Mouse (Mus musculus): ENCODE measurements around the gene Hip1.
A peak's percentile ranks its signal among the peaks of the same experiment; 100 is the strongest.

Gene Hip1

DNA sequence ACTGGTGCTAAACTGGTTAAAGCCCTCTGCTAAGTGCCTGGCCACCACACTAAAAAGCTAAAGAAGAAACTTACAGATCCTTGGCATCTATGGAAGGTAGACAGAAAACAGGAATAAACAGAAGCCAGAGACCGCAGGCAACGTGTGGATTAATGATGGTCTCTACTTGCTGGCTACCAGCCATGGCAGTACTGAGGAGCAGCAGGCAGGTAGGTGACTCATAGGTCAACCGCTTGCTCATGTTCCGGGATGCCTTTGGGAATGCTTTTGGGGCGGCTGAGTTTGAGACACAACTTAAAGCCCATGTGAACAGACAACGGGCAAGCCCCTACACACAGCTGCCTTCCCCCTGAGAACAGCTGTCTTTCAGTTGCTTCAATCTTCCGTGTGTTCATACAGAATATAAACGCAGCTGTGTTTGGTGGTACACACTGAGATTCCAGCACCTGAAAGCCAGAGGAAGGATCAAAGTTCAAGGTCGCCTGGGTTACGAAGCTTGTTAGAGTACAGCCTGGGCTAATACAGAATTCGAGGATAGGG lies 13.5 kb downstream of the Hip1 start:
- DNase-seq (ENCODE audit: low read depth, low spot score) = no peak

DNA sequence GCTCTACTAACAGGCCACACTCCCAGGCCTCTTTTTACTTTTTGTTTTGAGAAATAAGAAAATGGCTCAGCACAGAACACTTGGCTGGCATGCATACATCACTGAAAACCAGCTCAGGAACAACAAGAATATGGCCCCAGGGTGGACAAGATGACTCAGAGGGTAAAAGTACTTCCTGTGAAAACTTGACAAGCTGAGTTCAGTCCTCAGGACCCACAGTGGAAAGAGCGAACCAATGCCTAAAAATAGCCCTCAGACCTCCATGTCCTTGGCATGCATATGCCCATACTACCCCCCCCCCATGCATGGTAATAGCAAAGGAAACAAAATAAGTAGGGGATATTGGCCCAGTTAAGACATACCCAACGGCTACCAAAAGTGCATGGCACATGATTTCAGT lies 15.0 kb downstream of the Hip1 start:
- no peak for DNase-seq (ENCODE audit: low read depth, low spot score)

DNA sequence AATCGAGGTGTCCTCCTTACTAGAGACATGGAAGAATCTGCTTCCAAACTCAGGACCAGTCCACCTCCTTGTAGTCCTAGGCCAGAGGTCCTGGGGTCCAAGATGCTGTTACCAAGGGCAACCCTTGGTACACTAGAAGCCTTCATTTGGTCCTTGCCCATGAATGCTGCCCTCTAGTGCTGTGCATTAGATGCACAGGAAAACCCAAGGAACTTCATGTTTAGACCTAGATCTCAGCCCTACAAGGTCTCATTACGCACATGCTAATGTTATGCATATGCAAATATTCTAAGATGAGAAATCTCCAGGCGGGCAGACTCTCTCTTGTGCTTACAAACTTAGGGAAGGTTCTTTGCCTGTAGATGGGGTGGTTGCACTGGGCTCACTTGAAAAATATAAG lies 15.6 kb downstream of the Hip1 start:
- peak; percentile 23 for DNase-seq (ENCODE audit: low read depth, low spot score)

DNA sequence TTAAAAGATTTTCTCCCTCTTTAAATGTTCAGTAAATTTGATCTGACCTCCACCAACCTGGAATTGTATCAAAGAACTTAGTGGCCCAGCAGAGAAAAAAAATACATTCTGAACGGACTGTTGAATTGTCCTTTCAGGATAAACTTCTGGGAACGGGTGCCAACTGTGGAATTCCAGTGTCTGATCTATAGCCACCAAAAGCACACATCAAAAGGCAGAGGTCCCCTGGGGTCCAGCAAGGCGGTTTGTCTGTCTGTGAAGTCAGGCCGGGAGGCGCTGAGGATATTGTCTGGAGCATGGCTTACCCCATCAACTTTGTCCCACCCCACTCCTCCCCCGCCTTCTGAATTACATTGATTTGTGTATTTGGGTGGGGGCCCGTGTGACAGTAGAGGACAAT lies 16.9 kb downstream of the Hip1 start:
- no peak for DNase-seq (ENCODE audit: low read depth, low spot score)

DNA sequence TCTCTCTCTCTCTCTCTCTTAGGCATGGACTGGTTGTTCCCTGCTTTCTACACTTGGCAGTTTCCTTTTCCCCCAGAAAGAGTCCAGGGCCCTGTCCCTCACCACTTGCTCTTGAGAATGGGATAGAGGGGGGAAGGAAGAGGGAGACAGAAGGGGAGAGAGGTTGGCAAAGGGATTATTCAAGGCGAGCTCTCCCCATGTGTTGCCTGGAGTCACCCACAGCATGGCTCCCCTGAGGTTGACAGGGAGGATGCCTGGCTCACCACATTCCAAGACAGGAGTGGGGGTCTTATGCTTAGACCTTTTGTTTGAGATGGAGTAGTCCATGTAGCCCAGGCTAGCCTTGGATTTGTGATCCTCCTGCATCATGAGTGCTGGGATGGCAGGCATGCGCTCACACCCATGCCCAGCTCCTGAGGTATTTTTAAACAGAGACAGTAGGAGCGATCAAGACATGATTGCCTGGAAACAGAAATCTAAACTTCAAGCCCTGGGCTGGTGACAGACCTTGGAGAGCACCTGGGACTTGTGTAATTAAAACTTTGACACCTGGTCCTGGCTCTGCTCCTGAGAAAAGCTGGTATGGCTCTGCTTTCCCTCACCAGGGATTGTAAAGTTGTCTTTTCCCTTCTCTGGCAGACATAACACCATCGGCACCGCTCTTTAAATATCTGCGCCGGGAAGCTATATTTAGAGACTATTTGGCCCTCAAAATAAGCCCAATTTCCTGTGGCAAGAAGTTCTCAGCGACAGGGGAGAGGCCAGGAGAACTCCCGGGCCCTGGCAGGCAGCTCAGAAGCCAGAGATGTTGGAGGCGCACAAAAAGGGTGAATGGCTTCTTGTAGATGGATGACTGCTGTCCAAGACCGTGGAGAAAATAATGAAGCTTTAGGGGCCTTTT lies 20.0 kb downstream of the Hip1 start:
- no peak for DNase-seq (ENCODE audit: low read depth, low spot score)

DNA sequence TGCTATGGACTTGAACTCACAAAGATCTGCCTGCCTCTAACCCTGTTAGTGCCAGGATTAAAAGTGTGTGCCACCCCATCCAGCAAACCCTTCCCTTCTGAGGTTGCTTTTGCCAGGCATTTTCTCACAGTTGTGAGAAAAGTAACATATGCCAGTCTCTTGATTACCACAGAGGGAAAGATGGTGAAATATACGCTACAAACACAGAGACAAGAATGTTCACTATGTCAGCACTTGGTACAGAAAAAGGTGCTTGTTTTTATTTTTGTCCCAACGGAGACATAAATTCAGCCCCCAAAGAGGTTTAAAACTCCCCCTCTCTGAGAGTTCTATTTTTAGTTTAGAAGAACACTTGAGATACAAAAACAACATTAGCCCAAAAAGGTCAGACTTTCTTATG lies 20.8 kb downstream of the Hip1 start:
- DNase-seq (ENCODE audit: low read depth, low spot score) = no peak

DNA sequence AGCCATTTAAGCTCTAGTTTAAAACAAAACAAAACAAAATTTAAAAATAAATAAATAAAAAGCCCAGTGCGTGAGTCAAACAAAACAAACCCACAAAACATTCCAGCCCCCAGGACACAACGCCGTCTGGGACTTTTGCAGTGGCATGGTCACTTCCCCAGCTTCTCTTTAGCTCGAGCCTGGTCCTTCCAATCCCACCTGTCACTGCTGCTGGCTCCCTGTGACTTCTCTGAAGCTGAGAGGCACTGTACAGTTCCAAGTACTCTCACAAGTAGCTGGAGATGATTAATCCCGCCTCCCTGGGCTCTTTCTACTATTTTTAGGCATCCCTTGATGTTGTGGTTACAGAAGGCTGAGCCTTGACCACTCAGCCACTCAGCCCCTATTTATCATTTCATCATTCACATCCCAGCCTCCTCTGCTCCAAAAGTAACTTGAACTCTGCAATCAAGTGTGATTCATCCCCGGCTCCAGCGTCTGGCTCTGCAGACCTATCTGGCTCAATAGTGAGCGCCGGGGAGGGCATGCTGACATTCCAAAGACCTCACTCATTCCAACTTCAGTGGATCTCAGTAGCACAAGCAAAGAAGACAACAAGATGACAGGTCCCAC lies 22.7 kb downstream of the Hip1 start:
- DNase-seq (ENCODE audit: low read depth, low spot score) = no peak

DNA sequence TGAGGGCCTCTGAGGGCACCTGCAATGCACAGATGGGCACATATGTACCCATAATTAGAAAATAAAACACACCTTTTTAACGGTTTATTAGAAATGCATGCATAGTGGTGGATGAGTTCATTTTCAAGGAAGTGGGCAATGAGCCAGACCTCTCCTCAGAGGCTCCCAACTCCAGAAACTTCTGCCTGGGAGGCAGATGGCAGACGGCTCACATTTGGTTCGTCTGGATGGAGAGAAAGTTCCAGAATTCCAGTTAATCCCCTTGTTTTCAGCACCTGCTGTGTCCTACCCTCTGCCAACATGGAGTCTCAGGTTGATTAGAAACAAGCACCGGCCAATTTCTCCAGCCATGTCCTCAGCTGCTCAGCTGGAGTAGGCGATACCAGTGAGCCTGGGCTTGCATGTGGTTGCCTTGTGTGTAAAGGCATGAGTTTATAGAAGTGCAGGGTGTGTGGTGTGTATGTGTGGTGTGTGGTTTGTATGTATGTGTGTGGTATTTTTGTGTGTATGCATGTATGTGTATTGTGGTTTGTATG lies 27.5 kb downstream of the Hip1 start:
- DNase-seq (ENCODE audit: low read depth, low spot score) = no peak

DNA sequence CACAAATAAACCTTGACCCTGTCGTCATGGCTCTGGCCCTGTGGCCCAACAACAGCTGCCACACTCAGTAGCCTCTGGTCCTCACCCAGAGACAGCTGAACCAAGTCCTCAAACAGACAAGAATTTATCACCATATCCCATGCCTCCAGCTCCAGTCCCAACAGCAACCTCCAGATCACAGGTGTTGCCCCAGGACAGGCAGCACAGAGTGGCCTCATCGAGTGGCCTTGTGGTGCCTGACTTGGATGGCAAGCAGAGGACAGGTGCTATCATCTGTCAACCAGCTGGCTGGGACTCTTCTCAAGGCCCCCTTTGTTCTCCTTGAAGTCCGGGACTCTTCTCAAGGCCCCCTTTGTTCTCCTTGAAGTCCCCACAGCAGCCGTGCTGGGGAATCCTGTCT lies 31.8 kb downstream of the Hip1 start:
- DNase-seq (ENCODE audit: low read depth, low spot score) = no peak

DNA sequence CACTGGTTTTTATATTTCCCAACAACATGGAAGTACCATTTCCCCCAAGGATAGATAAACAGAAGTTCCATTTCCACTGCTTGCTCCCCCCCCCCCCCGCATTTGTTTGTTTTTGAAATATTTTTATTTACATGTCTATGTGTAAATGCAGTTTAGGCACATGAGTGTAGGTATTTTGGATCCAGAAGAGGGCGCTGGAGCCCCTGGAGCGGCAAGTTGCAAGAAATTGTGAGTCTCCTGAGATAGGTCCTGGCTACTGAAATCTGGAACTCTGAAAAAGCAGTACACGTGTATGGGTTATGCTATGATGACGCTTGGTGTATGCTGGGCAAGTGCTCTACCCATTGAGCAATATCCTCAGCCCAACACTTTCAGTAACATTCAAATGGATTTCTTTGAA lies 33.8 kb downstream of the Hip1 start:
- DNase-seq (ENCODE audit: low read depth, low spot score) = no peak

DNA sequence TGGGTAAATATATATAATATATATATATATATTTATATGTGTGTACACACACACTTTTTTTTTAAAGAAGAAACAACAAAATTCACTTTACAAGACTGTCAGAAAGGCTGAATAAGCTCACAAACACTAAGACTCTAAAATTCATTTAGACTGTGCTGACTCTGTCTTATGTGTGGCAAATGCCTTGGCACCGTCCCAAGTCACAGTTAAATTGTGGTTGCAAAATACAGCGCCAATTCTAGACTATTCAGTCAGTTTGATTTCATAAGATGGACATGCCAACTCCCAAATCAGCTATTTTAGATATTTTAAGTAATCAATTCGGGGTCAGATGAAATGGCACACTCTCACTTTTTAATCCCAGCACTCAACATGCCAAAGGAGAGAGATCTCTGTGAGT lies 36.6 kb downstream of the Hip1 start:
- DNase-seq (ENCODE audit: low read depth, low spot score) = no peak

DNA sequence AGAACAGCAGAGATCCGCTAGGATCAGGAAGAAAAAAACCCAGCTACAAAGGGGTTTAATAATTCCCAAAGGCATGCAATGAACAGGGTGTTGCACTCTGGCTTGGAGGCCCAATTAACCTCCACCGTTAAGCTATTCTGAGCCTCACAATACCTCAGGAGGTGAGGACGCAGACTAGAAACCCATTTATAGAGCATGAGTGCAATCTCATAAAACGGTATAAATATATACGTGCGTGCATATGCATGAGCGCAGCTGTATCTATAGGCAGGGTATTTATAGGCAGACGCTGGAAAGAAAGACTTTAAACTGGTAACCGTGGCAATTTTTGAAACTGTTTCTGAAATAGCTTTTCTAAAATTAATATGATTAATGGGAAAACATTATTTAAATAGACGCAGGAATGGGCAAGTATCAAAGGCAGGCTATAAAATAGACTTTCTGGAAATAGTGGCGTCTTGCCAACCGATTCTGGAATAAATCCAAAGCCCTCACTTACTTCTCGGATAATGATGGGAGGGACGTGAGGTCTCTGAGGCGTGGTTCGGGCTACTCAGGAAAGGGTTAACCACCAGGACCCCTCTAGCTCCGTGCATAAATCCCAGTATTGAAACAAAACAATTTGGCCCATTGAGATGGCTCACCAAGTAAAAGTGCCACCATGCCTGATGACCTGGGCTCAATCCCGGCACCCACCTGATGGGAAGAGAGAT lies 37.2 kb downstream of the Hip1 start:
- DNase-seq (ENCODE audit: low read depth, low spot score) = no peak

DNA sequence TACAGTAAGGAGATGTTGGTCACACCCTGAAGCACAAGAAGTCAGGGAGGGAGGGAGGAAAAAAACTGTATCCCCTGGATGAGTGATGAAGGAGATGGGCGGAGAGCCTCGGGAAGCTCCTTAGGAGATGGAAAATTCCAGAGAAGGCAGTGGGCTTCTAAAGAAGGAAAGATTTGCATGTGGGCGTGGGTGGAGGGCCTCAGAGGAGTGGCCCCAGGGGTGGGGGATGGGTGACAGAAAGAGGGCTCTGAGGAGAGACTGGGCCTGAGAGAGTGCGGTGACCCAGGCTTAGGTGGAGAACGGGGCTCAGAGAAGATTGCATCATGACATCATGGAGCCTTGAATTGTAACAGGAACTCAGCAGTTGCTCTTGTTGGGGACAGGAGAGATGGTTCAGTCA lies 39.5 kb downstream of the Hip1 start:
- DNase-seq (ENCODE audit: low read depth, low spot score) = peak; percentile 84

DNA sequence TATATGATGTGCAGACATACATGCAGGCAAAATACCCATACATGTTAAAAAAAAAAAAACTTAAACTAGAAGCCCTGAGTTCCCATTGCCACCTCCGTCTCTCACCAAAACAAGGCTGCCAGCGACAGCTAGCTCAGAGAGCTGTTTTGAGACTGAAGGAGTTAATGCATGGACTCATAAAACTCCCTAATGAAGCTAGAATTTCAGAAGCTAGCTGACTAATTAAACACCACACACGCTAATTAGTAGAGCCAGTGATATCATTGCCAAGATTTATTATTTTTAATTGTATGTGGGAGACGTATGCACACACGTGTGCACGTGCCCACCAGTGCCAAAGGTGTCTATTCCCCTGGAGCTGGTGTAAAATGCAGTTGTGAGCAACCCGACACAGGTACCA lies 42.0 kb downstream of the Hip1 start:
- no peak for DNase-seq (ENCODE audit: low read depth, low spot score)

DNA sequence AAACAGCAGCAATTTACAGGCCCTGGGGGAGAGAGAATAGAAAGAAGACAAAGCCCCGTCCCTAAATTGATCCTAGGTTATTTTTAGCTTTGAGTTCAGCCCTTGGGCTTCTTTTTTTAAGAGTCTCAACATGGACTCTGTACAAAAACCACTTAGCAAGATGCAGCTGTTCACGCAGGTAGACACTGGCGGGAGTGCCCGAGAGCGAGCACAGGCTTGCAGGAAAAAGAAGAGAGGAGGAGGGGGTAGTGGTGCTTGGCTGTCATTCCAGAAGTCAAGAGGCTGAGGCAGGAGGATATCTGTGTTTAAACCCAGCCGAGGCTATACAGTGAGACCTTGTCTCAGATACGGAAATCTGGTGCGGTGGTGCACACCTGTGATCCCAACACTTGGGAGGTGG lies 42.9 kb downstream of the Hip1 start:
- DNase-seq (ENCODE audit: low read depth, low spot score) = no peak

DNA sequence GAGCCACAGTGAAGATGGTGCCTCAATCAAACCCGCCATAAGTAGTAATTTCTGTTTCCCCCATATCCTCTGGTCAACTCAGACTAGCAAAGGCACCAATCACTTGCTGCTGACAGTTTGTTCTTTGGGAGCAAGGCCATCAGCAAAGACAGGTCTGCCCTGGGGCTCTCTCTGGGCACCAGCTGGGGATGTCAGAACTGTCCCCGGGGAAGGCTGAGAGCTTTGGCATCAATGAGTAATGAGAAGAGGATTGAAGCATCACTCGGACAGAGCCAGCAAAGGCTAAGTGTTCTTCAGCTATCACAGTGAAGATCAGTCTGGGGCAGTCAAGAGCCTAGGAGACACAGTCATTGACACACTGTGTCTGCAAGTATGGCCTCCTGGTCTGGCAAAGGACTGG lies 46.0 kb downstream of the Hip1 start:
- no peak for DNase-seq (ENCODE audit: low read depth, low spot score)

DNA sequence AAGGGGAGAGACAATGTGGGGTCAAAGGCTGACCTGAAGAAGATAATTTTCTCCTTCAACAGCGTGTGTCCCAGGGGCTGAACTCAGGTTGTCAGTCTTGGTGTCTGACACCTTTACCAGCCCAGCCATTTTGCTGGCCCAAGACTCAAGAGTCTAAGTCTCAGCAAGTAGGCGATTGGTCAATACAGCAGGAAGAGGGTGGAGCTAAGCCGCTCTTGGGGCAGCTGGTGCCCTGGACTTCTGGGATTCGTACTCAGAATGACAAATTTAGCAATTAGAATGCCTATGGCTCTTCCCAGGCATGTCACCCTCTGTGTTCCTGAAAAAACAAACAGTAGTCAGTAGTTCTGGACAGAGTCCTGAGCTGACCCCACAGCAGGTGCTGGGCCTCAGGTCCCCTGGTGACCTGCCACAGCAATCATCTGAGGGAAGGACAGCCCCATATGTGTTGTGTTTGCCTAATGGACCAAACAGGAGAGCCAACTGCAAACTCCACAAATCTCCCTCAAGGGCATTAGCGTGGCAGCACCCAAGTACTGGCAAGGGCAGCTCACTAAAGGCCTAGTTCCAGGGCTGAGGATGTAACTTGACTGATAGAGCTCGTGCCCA lies 47.5 kb downstream of the Hip1 start:
- DNase-seq (ENCODE audit: low read depth, low spot score) = no peak

DNA sequence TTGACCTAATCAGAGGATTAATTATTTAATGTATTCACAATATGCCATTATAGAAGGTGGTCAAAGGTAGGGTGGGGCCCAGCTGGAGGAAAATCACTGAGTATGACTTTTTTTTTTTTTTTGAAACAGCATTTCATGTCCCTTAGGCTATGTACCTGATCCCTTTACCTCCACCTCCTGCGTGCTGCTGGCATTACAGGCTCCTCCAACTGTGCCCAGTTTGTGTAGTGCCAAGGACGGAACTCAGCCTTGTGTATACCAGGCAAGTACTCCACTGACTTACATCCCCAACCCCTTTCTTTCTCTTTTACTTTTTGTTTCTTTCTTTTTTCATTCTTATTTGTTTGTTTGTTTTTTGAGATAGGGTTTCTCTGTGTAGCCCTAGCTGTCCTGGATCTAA lies 48.4 kb downstream of the Hip1 start:
- DNase-seq (ENCODE audit: low read depth, low spot score) = no peak

DNA sequence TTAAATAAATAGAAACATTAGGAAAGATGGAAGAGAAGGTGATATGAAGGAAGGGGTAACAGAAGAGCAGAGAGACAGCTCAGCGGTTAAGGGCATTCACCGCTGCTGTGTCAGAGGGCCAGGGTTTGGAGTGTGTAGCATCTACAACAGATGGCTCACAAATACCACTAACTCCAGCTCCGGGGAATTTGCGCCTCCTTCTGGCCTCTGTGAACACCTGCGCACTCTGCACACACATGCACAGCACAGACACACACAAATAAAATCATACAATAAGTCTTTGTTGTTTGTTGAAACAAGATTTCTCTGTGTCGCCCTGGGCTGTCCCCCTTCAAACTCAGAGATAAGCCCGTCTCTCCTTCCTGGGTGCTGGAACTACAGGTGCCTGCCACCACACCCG lies 49.4 kb downstream of the Hip1 start:
- DNase-seq (ENCODE audit: low read depth, low spot score) = peak; percentile 23

DNA sequence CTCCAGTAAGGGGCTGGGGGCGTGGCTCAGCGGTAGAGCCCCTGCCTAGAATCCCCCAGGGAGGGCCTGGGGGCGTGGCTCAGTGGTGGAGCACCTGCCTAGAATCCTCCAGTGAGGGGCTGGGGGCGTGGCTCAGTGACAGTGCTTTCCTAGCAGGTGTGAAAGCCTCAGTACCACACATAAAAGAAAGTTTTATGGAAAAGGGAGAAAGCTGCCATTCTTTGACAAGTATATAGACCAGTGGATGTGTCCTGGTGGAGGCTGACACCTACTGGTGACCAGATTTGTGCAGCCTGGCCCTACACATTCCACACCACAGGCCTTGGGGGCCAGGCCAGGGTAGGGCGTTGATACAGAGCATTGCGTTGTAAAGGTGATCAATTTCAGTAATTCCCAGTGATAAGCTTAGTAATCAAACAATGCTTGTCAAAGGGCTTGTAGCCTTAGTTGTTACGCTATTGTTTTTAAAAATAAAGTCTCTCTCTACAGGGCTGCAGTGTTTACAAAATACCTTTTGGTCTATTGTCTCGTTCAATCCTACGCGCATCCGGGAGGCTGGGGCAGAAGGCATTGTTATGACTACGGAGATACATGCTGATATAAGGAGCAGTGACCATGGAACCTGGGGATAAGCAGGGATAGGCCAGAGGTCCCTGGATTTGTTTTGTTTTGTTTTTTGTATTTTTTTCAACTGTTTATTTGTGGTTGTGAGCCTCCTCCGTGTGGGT lies 50.6 kb downstream of the Hip1 start:
- peak; percentile 69 for DNase-seq (ENCODE audit: low read depth, low spot score)

DNA sequence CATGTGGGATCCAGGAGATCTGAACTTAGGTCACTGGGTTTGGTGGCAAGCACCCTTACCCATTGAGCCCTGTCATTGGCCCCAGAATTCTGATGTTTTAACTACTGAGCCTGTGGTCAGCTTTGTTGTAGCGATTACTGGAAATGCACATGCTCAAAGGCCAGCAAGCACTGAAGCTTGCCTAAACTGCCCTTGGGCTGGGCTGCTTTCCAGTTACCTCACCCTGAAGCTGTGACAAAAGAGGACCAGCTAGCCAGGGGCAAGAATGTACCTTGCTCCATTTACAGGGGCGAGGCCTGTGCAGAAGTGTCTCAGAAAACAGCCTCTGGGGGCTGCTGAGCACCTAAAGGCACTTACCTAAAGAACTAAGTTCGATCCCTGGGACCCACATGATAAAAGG lies 51.8 kb downstream of the Hip1 start:
- peak; percentile 51 for DNase-seq (ENCODE audit: low read depth, low spot score)
